Mouse (Mus musculus): ENCODE measurements around the gene Itfg1.

The Itfg1 gene

GRCm38 (mm10) chr8:85730545-85730944 lies 110.2 kb downstream of the Itfg1 start:
- DNase-seq (ENCODE audit: low spot score in 2 of 2): no peak

DNA sequence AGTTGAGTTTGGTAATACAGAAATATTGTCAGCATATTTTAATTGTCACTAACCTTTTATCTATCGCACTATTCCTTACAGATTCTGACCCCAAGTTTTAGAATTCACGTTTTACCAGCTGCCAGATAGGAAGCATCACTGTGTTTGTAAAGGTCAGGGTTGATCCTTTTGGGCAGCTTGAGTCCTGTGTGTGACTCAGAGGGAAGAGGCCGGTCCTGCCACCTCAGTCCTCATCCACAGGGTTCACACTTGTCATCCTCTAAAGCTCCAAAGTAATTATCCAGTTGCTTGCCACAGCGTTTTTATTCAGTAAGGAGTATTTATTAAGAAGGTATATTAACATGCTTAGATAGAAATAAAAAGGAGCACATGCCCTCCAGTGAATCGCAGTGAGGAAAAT lies 123.5 kb downstream of the Itfg1 start:
- no peak for DNase-seq (ENCODE audit: low spot score in 2 of 2)

DNA sequence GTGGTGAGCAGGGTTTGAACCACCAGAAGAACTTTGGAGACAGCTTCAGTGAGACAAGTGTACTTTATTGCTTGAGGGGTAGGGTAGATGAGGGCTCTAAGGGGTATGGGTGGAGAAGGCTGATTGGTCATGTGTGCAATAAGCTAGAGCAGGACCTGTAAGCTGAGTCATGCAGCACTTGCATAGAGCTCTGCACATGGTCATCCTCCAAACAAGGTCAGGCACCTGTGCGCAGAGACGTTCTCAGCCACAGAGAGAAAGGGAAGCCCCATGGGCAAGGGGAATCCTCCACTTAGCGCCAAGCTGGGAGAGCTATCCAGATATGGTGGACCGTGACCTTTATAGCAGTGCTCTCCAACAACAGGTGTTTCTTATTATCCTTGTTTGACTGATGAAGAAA lies 124.0 kb downstream of the Itfg1 start:
- DNase-seq (ENCODE audit: low spot score in 2 of 2): no peak

DNA sequence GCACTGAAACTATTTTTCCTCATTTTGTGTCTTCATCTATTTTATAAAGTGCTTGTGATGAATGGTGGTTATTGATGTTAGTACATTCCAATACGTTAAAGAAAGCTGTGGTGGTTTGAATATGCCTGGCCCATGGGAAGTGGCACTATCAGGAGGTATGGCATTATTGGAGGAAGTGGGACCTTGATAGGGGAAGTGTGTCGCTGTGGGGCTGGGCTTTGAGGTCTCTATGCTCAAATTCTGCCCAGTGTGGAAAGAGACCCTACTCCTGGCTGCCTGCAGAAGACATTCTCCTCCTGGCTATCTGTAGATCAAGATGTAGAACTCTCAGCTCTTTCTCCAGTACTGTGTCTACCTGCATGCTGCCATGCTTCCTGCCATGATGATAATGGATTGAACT lies 133.7 kb downstream of the Itfg1 start:
- DNase-seq (ENCODE audit: low spot score in 2 of 2): no peak

- DNase-seq (ENCODE audit: low spot score in 2 of 2): peak; percentile 49 to 70
Observed at GRCm38 (mm10) chr8:85700751-85701351, 139.9 kb downstream of the Itfg1 start, which contains the start of gene Neto2. Neto2 (minus strand) TSS chr8:85700924.

DNA sequence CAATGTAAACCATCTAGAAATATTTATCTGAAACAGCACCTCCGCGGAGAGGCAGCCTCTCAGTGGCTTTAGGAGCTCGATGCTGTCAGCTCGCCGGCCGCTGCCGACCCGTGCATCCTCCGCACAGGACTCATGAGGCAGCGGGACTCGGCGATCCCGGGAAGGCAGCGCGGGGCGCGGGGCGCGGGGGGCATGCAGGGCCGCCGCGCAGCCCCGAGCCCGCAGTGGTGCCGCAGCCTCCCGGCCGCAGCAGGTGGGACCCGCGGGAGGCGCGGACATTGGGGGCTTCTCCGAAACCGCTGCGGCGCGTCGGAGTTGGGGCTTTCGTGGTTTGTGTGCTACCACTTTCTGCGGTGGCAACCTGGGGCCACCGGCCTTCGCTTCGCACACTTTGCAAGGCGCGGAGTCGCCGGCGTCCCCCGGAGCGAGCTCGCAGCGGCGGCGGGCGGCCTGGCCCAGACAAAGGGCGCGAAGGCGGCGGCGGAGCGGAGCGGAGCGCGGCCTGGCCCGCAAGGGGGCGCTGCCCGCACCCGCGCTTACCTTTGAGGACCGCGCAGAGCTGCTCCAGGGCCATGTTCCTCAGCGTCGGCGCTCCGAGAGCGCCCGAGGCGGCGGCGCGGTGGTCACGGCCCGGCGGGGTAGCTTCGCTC lies 140.5 kb downstream of the Itfg1 start:
- DNase-seq (ENCODE audit: low spot score in 2 of 2): peak; percentile 23 to 29

DNA sequence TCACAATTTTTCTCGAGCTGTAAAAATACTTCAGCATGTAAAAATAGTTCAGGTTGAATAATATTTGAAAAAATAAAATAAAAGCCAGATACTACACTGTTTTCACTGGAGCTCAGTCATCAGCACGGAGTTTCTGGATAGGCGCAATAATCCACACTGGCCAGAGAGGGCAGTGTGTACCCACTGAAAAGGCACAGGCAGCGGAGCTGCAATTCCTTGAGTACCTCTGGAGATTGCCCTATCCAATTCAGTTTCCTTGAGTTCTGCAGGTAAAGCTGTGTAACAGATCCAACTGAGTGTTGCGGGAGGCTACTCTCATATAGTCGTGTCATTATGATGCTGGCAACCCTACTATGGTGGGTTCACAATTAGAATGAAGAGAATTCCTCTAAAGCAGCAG lies 141.7 kb downstream of the Itfg1 start:
- DNase-seq (ENCODE audit: low spot score in 2 of 2): peak; percentile 44 to 60
